ENCODE assay signal across 23 mouse cellular contexts in the genomic region with DNA sequence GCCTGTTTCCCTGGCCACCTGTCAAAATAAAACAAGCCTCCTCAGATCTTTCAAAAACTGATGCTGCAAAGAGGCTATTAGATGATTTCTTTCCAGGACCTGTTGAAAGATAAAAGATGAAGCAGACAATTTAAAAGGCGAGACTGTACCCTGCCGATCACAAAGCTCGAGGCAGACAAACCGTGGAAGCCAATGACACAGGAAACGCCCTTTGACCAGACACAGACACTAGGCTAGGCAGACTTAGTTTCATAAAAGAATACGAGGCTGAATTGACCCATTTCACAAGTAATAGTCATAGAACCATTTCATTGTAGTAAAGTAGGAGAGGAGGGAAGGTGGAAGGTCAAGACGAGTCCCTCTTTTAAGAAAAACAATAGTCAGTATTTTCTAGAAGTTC. TPM values are rescaled to one million over a fixed set of nuclear protein-coding genes. Genes with fewer than 3 reads are reported as not detected.
A peak's percentile ranks its signal among the peaks of the same experiment; 100 is the strongest.
DNase-seq lines count a peak whose midpoint lies in the region; ATAC-seq and TF ChIP-seq lines count a peak whose summit lies in the region.
"Had no signal": no experiment of that assay in that cellular context is flagged by ENCODE, and none has a peak within 500 bp of the region (broad histone marks: within the 10 kb centered on the region; RNA-seq: fewer than 3 reads in every experiment).

No protein-coding gene starts in this region.

- no peak overlapping the region for H3K9ac ChIP-seq in kidney, embryonic 15.5 days
- H3K9ac ChIP-seq in intestine, postnatal 0 days (ENCODE audit: low read depth, low read length) = no peak overlapping the region
- no peak overlapping the region for H3K9ac ChIP-seq in liver, embryonic 14.5 days (replicated peaks)
- H3K9ac ChIP-seq: embryonic facial prominence, embryonic 15.5 days; heart, embryonic 13.5 days had no signal

- no peak for TF ChIP-seq CTCF in intestine, postnatal 0 days (IDR thresholded peaks at IDR 0.05; ENCODE audit: low read depth)
- TF ChIP-seq CTCF in liver, embryonic 14.5 days (IDR thresholded peaks at IDR 0.05; ENCODE audit: low read depth) = no peak

- H3K27ac ChIP-seq in kidney, embryonic 15.5 days = peak overlapping the region; percentile 58; the same call in 1 of the 2 replicates
- H3K27ac ChIP-seq in intestine, postnatal 0 days (ENCODE audit: low read depth, low read length) = peak overlapping the region; percentile 85
- no peak overlapping the region for H3K27ac ChIP-seq in liver, embryonic 14.5 days
- H3K27ac ChIP-seq: embryonic facial prominence, embryonic 15.5 days; forebrain, embryonic 10.5 days; gastrocnemius, adult 2 months; heart, embryonic 13.5 days had no signal

- 0 out of 2 replicates have a peak, but pooled peaks cover 3% of the 10 kb centered on the region for H3K4me1 ChIP-seq in kidney, embryonic 15.5 days
- no peaks in the 10 kb centered on the region for H3K4me1 ChIP-seq in intestine, postnatal 0 days (replicated peaks; ENCODE audit: control insufficient read depth, insufficient read depth, low read length)
- H3K4me1 ChIP-seq in liver, embryonic 14.5 days (replicated peaks; ENCODE audit: control insufficient read depth in 2 of 2, insufficient read depth in 2 of 2, low read length in 1 of 2) = peaks cover 2 to 20% of the 10 kb centered on the region in 2 experiments; a peak in 2 of 4 replicates
- H3K4me1 ChIP-seq: embryonic facial prominence, embryonic 15.5 days; heart, embryonic 13.5 days had no signal

- no peaks in the 10 kb centered on the region for H3K9me3 ChIP-seq in kidney, embryonic 15.5 days (replicated peaks)
- no peaks in the 10 kb centered on the region for H3K9me3 ChIP-seq in intestine, postnatal 0 days (ENCODE audit: control insufficient read depth)
- no peaks in the 10 kb centered on the region for H3K9me3 ChIP-seq in liver, embryonic 14.5 days (ENCODE audit: control insufficient read depth, low read length)
- H3K9me3 ChIP-seq: embryonic facial prominence, embryonic 15.5 days; forebrain, embryonic 10.5 days; heart, embryonic 13.5 days had no signal

- no peak for TF ChIP-seq EP300 in liver, embryonic 14.5 days (IDR thresholded peaks at IDR 0.05; ENCODE audit: low read depth)

- WGBS in kidney, embryonic 15.5 days = 56% methylated on average over 7 of the region's 7 CpGs
- WGBS in intestine, postnatal 0 days = 57% methylated on average over 7 of the region's 7 CpGs
- WGBS in liver, embryonic 14.5 days (ENCODE audit: insufficient replicate concordance) = 44% methylated on average over 7 of the region's 7 CpGs

- peaks cover 20% of the 10 kb centered on the region for H3K27me3 ChIP-seq in kidney, embryonic 15.5 days
- no peaks in the 10 kb centered on the region for H3K27me3 ChIP-seq in intestine, postnatal 0 days (replicated peaks; ENCODE audit: control insufficient read depth, insufficient read depth, low read length)
- no peaks in the 10 kb centered on the region; the same call in 1 of the 2 replicates for H3K27me3 ChIP-seq in liver, embryonic 14.5 days (ENCODE audit: control insufficient read depth, insufficient read depth, low read length)
- H3K27me3 ChIP-seq: CH12.LX; embryonic facial prominence, embryonic 15.5 days had no signal

- no peak for ATAC-seq in kidney, embryonic 15.5 days (replicated peaks; ENCODE audit: low FRiP score)
- ATAC-seq in intestine, postnatal 0 days = 0 out of 2 replicates have a peak, but pooled peaks have one; percentile 46
- ATAC-seq in liver, embryonic 14.5 days (ENCODE audit: insufficient read depth) = no peak
- 0 out of 2 replicates have a peak, but pooled peaks have one; percentile 14 for ATAC-seq in megakaryocyte-erythroid progenitor cell, adult 5-6 weeks (replicated peaks; ENCODE audit: low FRiP score, low TSS enrichment, poor library complexity, severe bottlenecking)
- ATAC-seq: forebrain, embryonic 14.5 days; Patski had no signal

- no peaks in the 10 kb centered on the region for H3K36me3 ChIP-seq in kidney, embryonic 15.5 days
- H3K36me3 ChIP-seq in intestine, postnatal 0 days (ENCODE audit: control insufficient read depth, insufficient read depth) = no peaks in the 10 kb centered on the region
- no peaks in the 10 kb centered on the region for H3K36me3 ChIP-seq in liver, embryonic 14.5 days (replicated peaks; ENCODE audit: control insufficient read depth, insufficient read depth, low read depth)
- H3K36me3 ChIP-seq: embryonic facial prominence, embryonic 15.5 days; heart, embryonic 13.5 days had no signal

- H3K4me3 ChIP-seq in kidney, embryonic 15.5 days (replicated peaks) = no peak overlapping the region
- H3K4me3 ChIP-seq in intestine, postnatal 0 days (ENCODE audit: low read depth, low read length) = no peak overlapping the region
- H3K4me3 ChIP-seq in liver, embryonic 14.5 days (ENCODE audit: insufficient read depth in 1 of 2, low read depth in 2 of 2, low read length in 2 of 2) = no peak overlapping the region
- H3K4me3 ChIP-seq: embryonic facial prominence, embryonic 15.5 days; erythroblast, embryonic 14.5 days; forebrain, embryonic 10.5 days; gastrocnemius, adult 2 months; heart, embryonic 13.5 days had no signal

- H3K4me2 ChIP-seq in kidney, embryonic 15.5 days = no peak overlapping the region
- H3K4me2 ChIP-seq in intestine, postnatal 0 days (replicated peaks; ENCODE audit: low read depth) = peak overlapping the region; percentile 43
- peak overlapping the region; percentile 11 for H3K4me2 ChIP-seq in liver, embryonic 14.5 days (ENCODE audit: low read depth)
- H3K4me2 ChIP-seq: embryonic facial prominence, embryonic 15.5 days; heart, embryonic 13.5 days had no signal

- no peak for DNase-seq in kidney, postnatal 4 days
- DNase-seq in liver, embryonic 14.5 days (ENCODE audit: low read depth in 3 of 3, low spot score in 3 of 3) = no peak
- DNase-seq in gastrocnemius, postnatal 25 days = no peak
- no peak for DNase-seq in right cerebral cortex, adult 18-20 months
- DNase-seq: adrenal gland, adult 2 months; adrenal gland, postnatal 25 days; cerebellum, adult 2 months; cerebellum, postnatal 14 days; embryo, embryonic 11 days; gastrocnemius, adult 2 months; gastrocnemius, postnatal 36 days; heart, adult 11 months; heart, postnatal 36 days had no signal

RNA-seq across cellular contexts. Expression of a gene that starts 20.6 kb away (rescaled TPM):
- 71.2 and 77.5 TPM in 2 replicates for polyA plus RNA-seq in kidney, embryonic 15.5 days (2015; fragmentation: Nextera tagmentation; extraction: Ambion mirVana)
- polyA plus RNA-seq in intestine, postnatal 0 days (2015; fragmentation: Nextera tagmentation; extraction: Ambion mirVana) = 21.2 and 21.6 TPM in 2 replicates
- 2.3 and 3.2 TPM in 2 replicates for polyA plus RNA-seq in liver, embryonic 14.5 days (2012; rRNA removed)
- polyA plus RNA-seq in liver, embryonic 14.5 days (2014; fragmentation: Nextera tagmentation; extraction: Ambion mirVana) = 3.9 and 4.2 TPM in 2 replicates
- 16.1 and 20.4 TPM in 2 replicates for total RNA-seq in megakaryocyte-erythroid progenitor cell, adult 5-6 weeks (2014; fragmentation: Nextera tagmentation)
- 3.5 and 5.6 TPM in 2 replicates for total RNA-seq in megakaryocyte-erythroid progenitor cell, adult 5-6 weeks (2017)
- 10 to 100 TPM; 40.1 to 40.9 TPM for total RNA-seq in gastrocnemius, postnatal 25 days (2021)
- total RNA-seq: CH12.LX had no signal

Comparison
In these comparisons a context has a peak if more than half of its experiments do, and no peak if none do; other contexts are left out.
1. ATAC-seq: peak in intestine, postnatal 0 days (single experiment) and megakaryocyte-erythroid progenitor cell, adult 5-6 weeks (single experiment); none in kidney, embryonic 15.5 days (single experiment) and liver, embryonic 14.5 days (single experiment).